Mouse (Mus musculus): ENCODE measurements at regions not wholly inside any gene's neighbourhood (a gene's known extent, or its start where the extent isn't known, plus 50 kb on each side); places are given as distances from the start of the nearest gene placed in this dataset.
A peak's percentile ranks its signal among the peaks of the same experiment; 100 is the strongest.

GRCm38 (mm10) chr6:111621684-111622480, 651.7 kb upstream of the Lmcd1 start:
- no peak for DNase-seq (ENCODE audit: low read depth, low spot score)

- no peak for DNase-seq (ENCODE audit: low read depth, low spot score)
These were observed 650.9 kb upstream of the Lmcd1 start for GRCm38 (mm10) chr6:111622481-111623139.

GRCm38 (mm10) chr6:111623140-111623497, 650.4 kb upstream of the Lmcd1 start:
- no peak for DNase-seq (ENCODE audit: low read depth, low spot score)

GRCm38 (mm10) chr6:111625501-111625900, 648.1 kb upstream of the Lmcd1 start:
- DNase-seq (ENCODE audit: low read depth, low spot score): no peak

GRCm38 (mm10) chr6:111652736-111653135, 620.8 kb upstream of the Lmcd1 start:
- DNase-seq (ENCODE audit: low read depth, low spot score): no peak

- DNase-seq (ENCODE audit: low read depth, low spot score): no peak
These were observed 613.6 kb upstream of the Lmcd1 start for GRCm38 (mm10) chr6:111659957-111660356.

GRCm38 (mm10) chr6:111664603-111665002, 609.0 kb upstream of the Lmcd1 start:
- no peak for DNase-seq (ENCODE audit: low read depth, low spot score)

- DNase-seq (ENCODE audit: low read depth, low spot score): no peak
These were observed 588.6 kb upstream of the Lmcd1 start for GRCm38 (mm10) chr6:111684911-111685310.

- no peak for DNase-seq (ENCODE audit: low read depth, low spot score)
These were observed 570.7 kb upstream of the Lmcd1 start for GRCm38 (mm10) chr6:111702864-111703263.

GRCm38 (mm10) chr6:111708277-111708676, 565.3 kb upstream of the Lmcd1 start:
- no peak for DNase-seq (ENCODE audit: low read depth, low spot score)

- DNase-seq (ENCODE audit: low read depth, low spot score): no peak
These were observed 547.6 kb upstream of the Lmcd1 start for GRCm38 (mm10) chr6:111725969-111726368.

- no peak for DNase-seq (ENCODE audit: low read depth, low spot score)
These were observed 543.2 kb upstream of the Lmcd1 start for GRCm38 (mm10) chr6:111730381-111730780.

GRCm38 (mm10) chr6:111733926-111734325, 539.6 kb upstream of the Lmcd1 start:
- no peak for DNase-seq (ENCODE audit: low read depth, low spot score)

GRCm38 (mm10) chr6:111738983-111739382, 534.6 kb upstream of the Lmcd1 start:
- no peak for DNase-seq (ENCODE audit: low read depth, low spot score)

GRCm38 (mm10) chr6:111781710-111782481, 491.7 kb upstream of the Lmcd1 start:
- DNase-seq (ENCODE audit: low read depth, low spot score): no peak

- no peak for DNase-seq (ENCODE audit: low read depth, low spot score)
These were observed 464.9 kb upstream of the Lmcd1 start for GRCm38 (mm10) chr6:111808611-111809010.

GRCm38 (mm10) chr6:111813982-111814603, 459.5 kb upstream of the Lmcd1 start:
- DNase-seq (ENCODE audit: low read depth, low spot score): no peak

GRCm38 (mm10) chr6:111815150-111815549, 458.4 kb upstream of the Lmcd1 start:
- no peak for DNase-seq (ENCODE audit: low read depth, low spot score)

GRCm38 (mm10) chr6:111820265-111820664, 453.3 kb upstream of the Lmcd1 start:
- DNase-seq (ENCODE audit: low read depth, low spot score): no peak

- no peak for DNase-seq (ENCODE audit: low read depth, low spot score)
These were observed 429.2 kb upstream of the Lmcd1 start for GRCm38 (mm10) chr6:111844321-111844835.

GRCm38 (mm10) chr6:111866101-111866598, 407.4 kb upstream of the Lmcd1 start:
- DNase-seq (ENCODE audit: low read depth, low spot score): peak; percentile 6

- no peak for DNase-seq (ENCODE audit: low read depth, low spot score)
These were observed 391.0 kb upstream of the Lmcd1 start for GRCm38 (mm10) chr6:111882557-111882956.

All from retina, adult 2 months (tissue).